Mouse (Mus musculus) intestine, postnatal 0 days (tissue): ENCODE data around the gene Slc39a11. TPM values are rescaled to one million over a fixed set of nuclear protein-coding genes. Genes with fewer than 3 reads are reported as not detected.

Experiments used
- ATAC-seq: fragments of 200-750 bp; cut with Nextera tagmentation; 2 replicates; pipeline ENCODE4 v1.8.0; 2017; ENCODE audit warnings: mild to moderate bottlenecking, moderate TSS enrichment, moderate library complexity
- H3K27ac ChIP-seq: fragments of 300-500 bp; sonication (generic); 2 replicates; pipeline ENCODE4 v1.5.1; 2014; ENCODE audit warnings: mild to moderate bottlenecking, low read depth, low read length, moderate library complexity
- H3K27me3 ChIP-seq: fragments of 300-500 bp; sonication (generic); replicated peaks from 2 replicates; pipeline ENCODE4 v1.6.1; 2014; ENCODE audit warnings: low read length, mixed read lengths; ENCODE audit not compliant: control insufficient read depth, insufficient read depth
- H3K36me3 ChIP-seq: fragments of 300-500 bp; sonication (generic); 2 replicates; pipeline ENCODE4 v1.6.1; 2014; ENCODE audit warnings: mild to moderate bottlenecking, moderate library complexity; ENCODE audit not compliant: control insufficient read depth, insufficient read depth
- H3K4me1 ChIP-seq: fragments of 300-500 bp; sonication (generic); replicated peaks from 2 replicates; pipeline ENCODE4 v1.6.1; 2014; ENCODE audit warnings: antibody characterized with exemption, low read length, mixed read lengths; ENCODE audit not compliant: control insufficient read depth, insufficient read depth
- H3K4me2 ChIP-seq: fragments of 300-500 bp; sonication (generic); replicated peaks from 2 replicates; pipeline ENCODE4 v1.6.1; 2014; ENCODE audit warnings: low read depth, mild to moderate bottlenecking, moderate library complexity
- H3K4me3 ChIP-seq: fragments of 300-500 bp; sonication (generic); 2 replicates; pipeline ENCODE4 v1.5.1; 2014; ENCODE audit warnings: low read depth, low read length
- H3K9ac ChIP-seq: fragments of 300-500 bp; sonication (generic); 2 replicates; pipeline ENCODE4 v1.6.1; 2014; ENCODE audit warnings: mild to moderate bottlenecking, low read depth, low read length
- H3K9me3 ChIP-seq: fragments of 300-500 bp; sonication (generic); 2 replicates; pipeline ENCODE4 v1.6.1; 2016; ENCODE audit warnings: mixed run types; ENCODE audit not compliant: control insufficient read depth
- CTCF ChIP-seq: sonication (generic); IDR thresholded peaks from 2 replicates; pipeline ENCODE4 v1.5.1; 2016; ENCODE audit warnings: low read depth, mild to moderate bottlenecking, control low read depth, antibody characterized with exemption, moderate library complexity
- WGBS: fragments of 180-500 bp; shearing (Covaris S2); extraction: QIAGEN DNeasy Blood & Tissue Kit; methylation state at CpG from one replicate; pipeline ENCODE4 v1.1.7; 2014; 5-methylcytosine and 5-hydroxymethylcytosine counted together
- polyA plus RNA-seq: library from polyadenylated mRNA; unstranded; fragments of >200 nt; fragmentation: Nextera tagmentation; extraction: Ambion mirVana; gene quantifications from 2 replicates; pipeline ENCODE4 v1.2.1, GENCODE M21; 2015

Gene Slc39a11
- polyA plus RNA-seq, 1 experiment from 2014 or later, result 50.7 TPM

DNA sequence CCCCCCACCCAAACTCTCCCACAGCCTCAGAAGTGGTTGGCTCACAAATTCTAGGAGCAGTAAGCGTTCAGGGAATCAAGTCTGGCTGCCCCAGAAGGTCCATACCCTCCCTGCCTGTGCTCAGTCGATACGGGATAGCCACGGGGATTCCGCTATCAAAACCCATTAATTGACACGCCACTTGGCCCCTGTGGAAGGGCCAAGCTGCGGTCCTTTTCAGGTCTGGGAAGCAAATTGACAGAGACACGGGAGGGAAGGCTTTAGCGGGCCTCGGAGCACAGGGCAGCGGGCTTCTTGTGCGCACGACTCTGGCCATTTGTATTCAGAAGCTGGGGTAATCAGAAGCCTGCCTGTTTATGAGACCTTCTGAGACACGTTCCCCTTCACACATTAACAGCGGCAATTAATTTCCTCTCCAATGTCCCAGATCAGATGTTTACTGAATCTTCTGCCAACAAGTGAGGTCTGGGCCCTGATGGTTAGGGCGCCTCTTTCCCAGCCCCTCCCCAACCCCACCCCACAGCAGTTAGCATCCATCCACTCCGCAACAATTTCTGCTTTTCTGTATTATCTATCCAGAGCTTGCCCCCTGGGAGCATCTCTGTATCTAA is 128.9 kb downstream of the Slc39a11 start:
- Histone ChIP-seq H3K36me3 (no peaks in the 10 kb centered on the region), H3K4me3 (no peak overlapping the region), H3K4me2 (no peak overlapping the region), H3K27ac (no peak overlapping the region), H3K9ac (no peak overlapping the region), H3K4me1 (no peaks in the 10 kb centered on the region), H3K27me3 (no peaks in the 10 kb centered on the region), H3K9me3 (no peaks in the 10 kb centered on the region)
- TF ChIP-seq CTCF, result no peak
- no peak for ATAC-seq
- WGBS, result 76% methylated on average over 17 of the region's 17 CpGs

GRCm38 (mm10) chr11:113520373-113520772 is 129.5 kb downstream of the Slc39a11 start:
- no peak overlapping the region for H3K27ac ChIP-seq
- no peak overlapping the region for H3K4me3 ChIP-seq
- ATAC-seq, result no peak
- H3K27me3 ChIP-seq, result no peaks in the 10 kb centered on the region
- H3K9ac ChIP-seq, result no peak overlapping the region
- H3K4me1 ChIP-seq, result no peaks in the 10 kb centered on the region
- WGBS, result 74% methylated on average over 8 of the region's 8 CpGs
- H3K4me2 ChIP-seq, result no peak overlapping the region
- no peaks in the 10 kb centered on the region for H3K9me3 ChIP-seq
- TF ChIP-seq CTCF, result no peak
- H3K36me3 ChIP-seq, result no peaks in the 10 kb centered on the region

GRCm38 (mm10) chr11:113519973-113520372 is 129.9 kb downstream of the Slc39a11 start:
- no peak for TF ChIP-seq CTCF
- Histone ChIP-seq H3K9me3 (no peaks in the 10 kb centered on the region), H3K36me3 (no peaks in the 10 kb centered on the region), H3K4me1 (no peaks in the 10 kb centered on the region), H3K9ac (no peak overlapping the region), H3K27me3 (no peaks in the 10 kb centered on the region), H3K27ac (no peak overlapping the region), H3K4me2 (no peak overlapping the region), H3K4me3 (no peak overlapping the region)
- WGBS, result 85% methylated on average over 7 of the region's 7 CpGs
- no peak for ATAC-seq

DNA sequence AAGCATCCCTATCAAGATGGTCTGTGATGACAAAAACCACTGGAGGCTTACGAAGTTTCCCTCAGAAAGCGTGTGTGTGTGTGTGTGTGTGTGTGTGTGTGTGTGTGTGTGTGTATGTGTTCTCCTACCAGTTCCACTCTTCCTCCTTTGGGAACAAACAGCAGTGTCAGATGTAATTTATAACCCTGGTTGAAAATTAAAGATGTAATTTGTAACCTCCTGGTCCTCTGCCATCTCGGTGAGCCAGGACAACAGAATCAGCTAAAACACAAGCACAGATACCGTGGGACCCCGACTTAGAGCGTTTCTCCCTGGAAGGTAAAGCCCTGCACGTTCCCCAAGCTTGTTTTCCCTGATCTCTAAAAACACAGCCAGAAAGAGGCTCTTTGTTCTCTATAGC is 131.7 kb downstream of the Slc39a11 start:
- H3K4me1 ChIP-seq, result no peaks in the 10 kb centered on the region
- no peaks in the 10 kb centered on the region for H3K36me3 ChIP-seq
- no peak overlapping the region for H3K4me3 ChIP-seq
- WGBS, result 72% methylated on average over 7 of the region's 7 CpGs
- no peak for ATAC-seq
- no peaks in the 10 kb centered on the region for H3K27me3 ChIP-seq
- H3K9me3 ChIP-seq, result no peaks in the 10 kb centered on the region
- TF ChIP-seq CTCF, result no peak
- H3K4me2 ChIP-seq, result no peak overlapping the region
- H3K27ac ChIP-seq, result no peak overlapping the region
- H3K9ac ChIP-seq, result no peak overlapping the region

GRCm38 (mm10) chr11:113516156-113516555 is 133.7 kb downstream of the Slc39a11 start:
- Histone ChIP-seq H3K27ac (no peak overlapping the region), H3K9me3 (no peaks in the 10 kb centered on the region), H3K36me3 (no peaks in the 10 kb centered on the region), H3K9ac (no peak overlapping the region), H3K4me3 (no peak overlapping the region), H3K4me2 (no peak overlapping the region), H3K4me1 (no peaks in the 10 kb centered on the region), H3K27me3 (no peaks in the 10 kb centered on the region)
- ATAC-seq, result no peak
- 82% methylated on average over 10 of the region's 10 CpGs for WGBS
- no peak for TF ChIP-seq CTCF

GRCm38 (mm10) chr11:113512976-113513375 is 136.9 kb downstream of the Slc39a11 start:
- Histone ChIP-seq H3K9me3 (no peaks in the 10 kb centered on the region), H3K9ac (no peak overlapping the region), H3K4me2 (no peak overlapping the region), H3K36me3 (no peaks in the 10 kb centered on the region), H3K4me1 (no peaks in the 10 kb centered on the region), H3K27me3 (no peaks in the 10 kb centered on the region), H3K27ac (no peak overlapping the region), H3K4me3 (no peak overlapping the region)
- TF ChIP-seq CTCF, result no peak
- 94% methylated on average over 10 of the region's 10 CpGs for WGBS
- no peak for ATAC-seq

DNA sequence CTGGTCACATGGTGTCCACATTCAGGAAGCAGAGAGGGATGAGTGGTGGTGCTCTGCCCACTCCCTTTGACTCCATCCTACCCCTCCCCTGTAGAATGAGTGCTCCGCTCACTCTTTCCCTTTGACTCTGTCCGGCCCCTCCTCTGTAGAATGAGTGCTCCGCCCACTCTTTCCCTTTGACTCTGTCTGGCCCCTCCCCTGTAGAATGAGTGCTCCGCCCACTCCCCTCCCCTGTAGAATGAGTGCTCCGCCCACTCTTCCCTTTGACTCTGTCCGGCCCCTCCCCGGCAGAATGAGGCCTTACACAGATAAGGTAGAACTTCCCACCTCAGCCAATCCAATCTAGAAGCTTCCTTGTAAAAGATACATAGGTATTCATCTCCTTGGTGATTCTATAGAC is 137.7 kb downstream of the Slc39a11 start:
- ATAC-seq, result peak; percentile 29
- Histone ChIP-seq H3K9ac (no peak overlapping the region), H3K4me3 (no peak overlapping the region), H3K27me3 (no peaks in the 10 kb centered on the region), H3K27ac (no peak overlapping the region), H3K4me1 (no peaks in the 10 kb centered on the region), H3K4me2 (no peak overlapping the region), H3K9me3 (no peaks in the 10 kb centered on the region), H3K36me3 (no peaks in the 10 kb centered on the region)
- 79% methylated on average over 7 of the region's 7 CpGs for WGBS
- TF ChIP-seq CTCF, result no peak
